ENCODE assay signal across 26 mouse cellular contexts in genomic region chr9:57652351-57652750, GRCm38 (mm10). TPM values are rescaled to one million over a fixed set of nuclear protein-coding genes. Genes with fewer than 3 reads are reported as not detected.
A peak's percentile ranks its signal among the peaks of the same experiment; 100 is the strongest.
DNase-seq lines count a peak whose midpoint lies in the region; ATAC-seq and TF ChIP-seq lines count a peak whose summit lies in the region.
"Had no signal": no experiment of that assay in that cellular context is flagged by ENCODE, and none has a peak within 500 bp of the region (broad histone marks: within the 10 kb centered on the region; RNA-seq: fewer than 3 reads in every experiment).

No protein-coding gene starts in this region.

- peak overlapping the region; percentile 30; the same call in 1 of the 2 replicates for H3K27ac ChIP-seq in midbrain, embryonic 12.5 days (replicated peaks)
- H3K27ac ChIP-seq in midbrain, embryonic 14.5 days (replicated peaks; ENCODE audit: low read depth, low read length) = no peak overlapping the region
- no peak overlapping the region; the same call in 1 of the 2 replicates for H3K27ac ChIP-seq in kidney, adult 2 months (ENCODE audit: insufficient read depth, low read depth, low read length)
- H3K27ac ChIP-seq: embryonic facial prominence, embryonic 13.5 days; limb, embryonic 15.5 days; neural tube, embryonic 12.5 days; stomach, embryonic 15.5 days had no signal

- H3K27me3 ChIP-seq in midbrain, embryonic 12.5 days = peaks cover 13% of the 10 kb centered on the region; the same call in 1 of the 2 replicates
- H3K27me3 ChIP-seq in midbrain, embryonic 14.5 days (ENCODE audit: control insufficient read depth, insufficient read depth, low read length) = 0 out of 2 replicates have a peak, but pooled peaks cover 5% of the 10 kb centered on the region
- no peaks in the 10 kb centered on the region for H3K27me3 ChIP-seq in kidney, adult 2 months (replicated peaks; ENCODE audit: control insufficient read depth, insufficient read depth, low read length)
- H3K27me3 ChIP-seq: neural tube, embryonic 12.5 days; stomach, embryonic 15.5 days had no signal

- no peak overlapping the region for H3K4me2 ChIP-seq in midbrain, embryonic 12.5 days (replicated peaks)
- no peak overlapping the region for H3K4me2 ChIP-seq in midbrain, embryonic 14.5 days (ENCODE audit: low read length)
- H3K4me2 ChIP-seq: embryonic facial prominence, embryonic 13.5 days; heart, embryonic 15.5 days; limb, embryonic 15.5 days; neural tube, embryonic 12.5 days; stomach, embryonic 15.5 days had no signal

- no peak overlapping the region for H3K4me3 ChIP-seq in midbrain, embryonic 12.5 days
- no peak overlapping the region for H3K4me3 ChIP-seq in midbrain, embryonic 14.5 days (replicated peaks; ENCODE audit: low read depth, low read length)
- no peak overlapping the region for H3K4me3 ChIP-seq in kidney, adult 2 months (ENCODE audit: insufficient read depth, low read depth, low read length)
- H3K4me3 ChIP-seq: embryonic facial prominence, embryonic 13.5 days; heart, embryonic 15.5 days; limb, embryonic 15.5 days; neural tube, embryonic 12.5 days; stomach, embryonic 15.5 days had no signal

- no peak for TF ChIP-seq CTCF in kidney, adult 2 months (conservative IDR thresholded peaks at IDR 0.05; ENCODE audit: insufficient read depth, insufficient read length, low read depth, low read length)

- peaks cover 34% of the 10 kb centered on the region for H3K4me1 ChIP-seq in midbrain, embryonic 12.5 days
- H3K4me1 ChIP-seq in midbrain, embryonic 14.5 days (ENCODE audit: control insufficient read depth, insufficient read depth, low read length) = peaks cover 5% of the 10 kb centered on the region; the same call in 1 of the 2 replicates
- no peaks in the 10 kb centered on the region; the same call in 1 of the 2 replicates for H3K4me1 ChIP-seq in kidney, adult 2 months (ENCODE audit: control insufficient read depth, insufficient read depth, low read length)

- no peak for DNase-seq in midbrain, embryonic 14.5 days
- peak; percentile 31 for DNase-seq in thymus, postnatal 4 days
- DNase-seq in thymus, adult 18-20 months = no peak
- DNase-seq in induced T-regulatory cell, adult 2 months (ENCODE audit: low read depth) = peak; percentile 56
- no peak for DNase-seq in left cerebral cortex, postnatal 4 days
- DNase-seq in kidney, adult 2 months = no peak
- DNase-seq: adrenal gland, adult 2 months; cerebellum, adult 18-20 months; kidney, postnatal 4 days; lung, adult 18-20 months; right cerebral cortex, postnatal 25 days had no signal

- no peak for ATAC-seq in midbrain, embryonic 12.5 days (ENCODE audit: low FRiP score, low read depth)
- ATAC-seq in midbrain, embryonic 14.5 days (ENCODE audit: low FRiP score, low TSS enrichment) = no peak
- ATAC-seq: inflammation-experienced regulatory T-cells, adult 6 months had no signal

- H3K36me3 ChIP-seq in midbrain, embryonic 12.5 days = no peaks in the 10 kb centered on the region
- H3K36me3 ChIP-seq in midbrain, embryonic 14.5 days (ENCODE audit: control insufficient read depth, insufficient read depth, low read length) = no peaks in the 10 kb centered on the region
- no peaks in the 10 kb centered on the region for H3K36me3 ChIP-seq in kidney, adult 2 months (ENCODE audit: control insufficient read depth, insufficient read depth, low read length)
- H3K36me3 ChIP-seq: embryonic facial prominence, embryonic 13.5 days; heart, embryonic 15.5 days; limb, embryonic 15.5 days; neural tube, embryonic 12.5 days; stomach, embryonic 15.5 days had no signal

- intact Hi-C loops in left cerebral cortex, postnatal 4 days (cut with DNase I) = no loop called here

- no peaks in the 10 kb centered on the region for H3K9me3 ChIP-seq in midbrain, embryonic 12.5 days
- no peaks in the 10 kb centered on the region for H3K9me3 ChIP-seq in midbrain, embryonic 14.5 days (ENCODE audit: control insufficient read depth, low read length)
- H3K9me3 ChIP-seq: embryonic facial prominence, embryonic 13.5 days; heart, embryonic 15.5 days; limb, embryonic 15.5 days; neural tube, embryonic 12.5 days; stomach, embryonic 15.5 days had no signal

- no peak overlapping the region for H3K9ac ChIP-seq in midbrain, embryonic 12.5 days (replicated peaks)
- no peak overlapping the region for H3K9ac ChIP-seq in midbrain, embryonic 14.5 days (replicated peaks; ENCODE audit: low read length)
- H3K9ac ChIP-seq: embryonic facial prominence, embryonic 13.5 days; heart, embryonic 15.5 days; limb, embryonic 15.5 days; neural tube, embryonic 12.5 days; stomach, embryonic 15.5 days had no signal

- no peak for TF ChIP-seq POLR2A in kidney, adult 2 months (IDR thresholded peaks at IDR 0.05; ENCODE audit: low read depth, low read length)

- WGBS in midbrain, embryonic 12.5 days = 51% methylated on average over 9 of the region's 9 CpGs
- WGBS in midbrain, embryonic 14.5 days = 59% methylated on average over 9 of the region's 9 CpGs
- 72% methylated on average over 9 of the region's 9 CpGs for WGBS in kidney, adult 2 months

RNA-seq across cellular contexts. Expression of gene Csk, which starts 1.1 kb away (rescaled TPM):
- 35.3 and 40.0 TPM in 2 replicates for polyA plus RNA-seq in midbrain, embryonic 12.5 days (2016; fragmentation: Nextera tagmentation; extraction: Ambion mirVana)
- polyA plus RNA-seq in midbrain, embryonic 14.5 days (2014; fragmentation: Nextera tagmentation; extraction: Ambion mirVana) = 40.0 and 41.9 TPM in 2 replicates
- total RNA-seq in left cerebral cortex, postnatal 4 days (2021) = 100 to 1,000 TPM; 133 to 137 TPM
- polyA plus RNA-seq in kidney, adult 2 months (2012; rRNA removed) = 30.9 and 42.4 TPM in 2 replicates

RNA-seq across cellular contexts. Expression of gene Cyp1a2, which starts 31.2 kb away (rescaled TPM):
- not detected in 2 replicates for polyA plus RNA-seq in midbrain, embryonic 12.5 days (2016; fragmentation: Nextera tagmentation; extraction: Ambion mirVana)
- polyA plus RNA-seq in midbrain, embryonic 14.5 days (2014; fragmentation: Nextera tagmentation; extraction: Ambion mirVana) = not detected in 2 replicates
- not detected for total RNA-seq in left cerebral cortex, postnatal 4 days (2021)
- 0.07 TPM in 1 of 2 replicates, not detected in the other for polyA plus RNA-seq in kidney, adult 2 months (2012; rRNA removed)
- total RNA-seq: gastrocnemius, adult 8-10 months; heart, adult 18-20 months; hematopoietic stem cell, adult 5-6 weeks; layer of hippocampus, postnatal 25 days; left cerebral cortex, postnatal 14 days had no signal
- polyA plus RNA-seq: brain, embryonic 14.5 days; cortical plate, adult 2 months; embryonic facial prominence, embryonic 13.5 days; heart, embryonic 15.5 days; inflammation-experienced regulatory T-cells, adult 6 months; kidney, embryonic 14.5 days; limb, embryonic 15.5 days; neural tube, embryonic 12.5 days; stomach, embryonic 15.5 days had no signal

RNA-seq across cellular contexts. Expression of gene Lman1l, which starts 31.8 kb away (rescaled TPM):
- 0.10 TPM in 1 of 2 replicates, not detected in the other for polyA plus RNA-seq in midbrain, embryonic 12.5 days (2016; fragmentation: Nextera tagmentation; extraction: Ambion mirVana)
- polyA plus RNA-seq in midbrain, embryonic 14.5 days (2014; fragmentation: Nextera tagmentation; extraction: Ambion mirVana) = not detected in 2 replicates
- total RNA-seq in left cerebral cortex, postnatal 4 days (2021) = under 1 TPM in 1 of 2 experiments, not detected in 1; 0.22 TPM
- 0.08 TPM in 1 of 2 replicates, not detected in the other for polyA plus RNA-seq in kidney, adult 2 months (2012; rRNA removed)
- total RNA-seq: adrenal gland, adult 2 months; gastrocnemius, adult 8-10 months; hematopoietic stem cell, adult 5-6 weeks; layer of hippocampus, postnatal 25 days; left cerebral cortex, postnatal 14 days had no signal
- polyA plus RNA-seq: adrenal gland, adult 2 months; cortical plate, adult 2 months; embryonic facial prominence, embryonic 13.5 days; heart, embryonic 15.5 days; kidney, embryonic 14.5 days; limb, embryonic 15.5 days; neural tube, embryonic 12.5 days; stomach, embryonic 15.5 days had no signal

RNA-seq across cellular contexts. Expression of gene Cyp1a1, which starts 35.4 kb away (rescaled TPM):
- not detected in 2 replicates for polyA plus RNA-seq in midbrain, embryonic 12.5 days (2016; fragmentation: Nextera tagmentation; extraction: Ambion mirVana)
- 0.08 TPM in 1 of 2 replicates, not detected in the other for polyA plus RNA-seq in midbrain, embryonic 14.5 days (2014; fragmentation: Nextera tagmentation; extraction: Ambion mirVana)
- 1 to 10 TPM in 1 of 2 experiments, under 1 TPM in 1; 0.95 to 1.1 TPM for total RNA-seq in left cerebral cortex, postnatal 4 days (2021)
- 0.97 and 1.0 TPM in 2 replicates for polyA plus RNA-seq in kidney, adult 2 months (2012; rRNA removed)
- total RNA-seq: hematopoietic stem cell, adult 5-6 weeks had no signal
- polyA plus RNA-seq: embryonic facial prominence, embryonic 13.5 days; heart, embryonic 15.5 days; neural tube, embryonic 12.5 days; stomach, embryonic 15.5 days had no signal

RNA-seq across cellular contexts. Expression of gene Cplx3, which starts 46.3 kb away (rescaled TPM):
- 3.7 and 4.8 TPM in 2 replicates for polyA plus RNA-seq in midbrain, embryonic 12.5 days (2016; fragmentation: Nextera tagmentation; extraction: Ambion mirVana)
- 0.74 and 0.96 TPM in 2 replicates for polyA plus RNA-seq in midbrain, embryonic 14.5 days (2014; fragmentation: Nextera tagmentation; extraction: Ambion mirVana)
- 1 to 10 TPM; 5.6 to 7.6 TPM for total RNA-seq in left cerebral cortex, postnatal 4 days (2021)
- 0.42 and 0.47 TPM in 2 replicates for polyA plus RNA-seq in kidney, adult 2 months (2012; rRNA removed)
- total RNA-seq: adrenal gland, adult 2 months; gastrocnemius, adult 8-10 months; heart, adult 18-20 months had no signal
- polyA plus RNA-seq: adrenal gland, adult 2 months; embryonic facial prominence, embryonic 13.5 days; heart, embryonic 15.5 days; inflammation-experienced regulatory T-cells, adult 6 months; kidney, embryonic 14.5 days; limb, embryonic 15.5 days; neural tube, embryonic 12.5 days; stomach, embryonic 15.5 days had no signal

Comparison
In these comparisons a context has a peak if more than half of its experiments do, and no peak if none do; other contexts are left out.
1. DNase-seq: peak in thymus, postnatal 4 days (single experiment) and induced T-regulatory cell, adult 2 months (single experiment); none in midbrain, embryonic 14.5 days (single experiment), thymus, adult 18-20 months (0 of 2), left cerebral cortex, postnatal 4 days (single experiment) and kidney, adult 2 months (single experiment).